Mouse (Mus musculus) hindbrain, embryonic 14.5 days (tissue): ENCODE data around the gene Gm11032. TPM values are rescaled to one million over a fixed set of nuclear protein-coding genes. Genes with fewer than 3 reads are reported as not detected.

Experiments used
- ATAC-seq: fragments of 200-750 bp; cut with Nextera tagmentation; 2 replicates; pipeline ENCODE4 v1.8.0; 2017; ENCODE audit warnings: moderate number of reproducible peaks, mild to moderate bottlenecking, moderate TSS enrichment, moderate library complexity; ENCODE audit not compliant: low FRiP score
- DNase-seq: peaks from one replicate; pipeline ENCODE4 v3.0.0-alpha.2; 2015; ENCODE audit warnings: low spot score
- H3K27ac ChIP-seq: fragments of 300-500 bp; sonication (generic); 2 replicates; pipeline ENCODE4 v1.5.1; 2014; ENCODE audit warnings: mild to moderate bottlenecking, moderate library complexity
- H3K27me3 ChIP-seq: fragments of 300-500 bp; sonication (generic); 2 replicates; pipeline ENCODE4 v1.6.1; 2014; ENCODE audit warnings: mild to moderate bottlenecking, low read length, mixed read lengths; ENCODE audit not compliant: control insufficient read depth, insufficient read depth
- H3K36me3 ChIP-seq: fragments of 300-500 bp; sonication (generic); replicated peaks from 2 replicates; pipeline ENCODE4 v1.6.1; 2014; ENCODE audit not compliant: control insufficient read depth, insufficient read depth
- H3K4me1 ChIP-seq: fragments of 300-500 bp; sonication (generic); replicated peaks from 2 replicates; pipeline ENCODE4 v1.6.1; 2014; ENCODE audit warnings: antibody characterized with exemption, low read length, mixed read lengths; ENCODE audit not compliant: control insufficient read depth, insufficient read depth
- H3K4me2 ChIP-seq: fragments of 300-500 bp; sonication (generic); replicated peaks from 2 replicates; pipeline ENCODE4 v1.6.1; 2014; ENCODE audit warnings: mild to moderate bottlenecking, moderate library complexity
- H3K4me3 ChIP-seq: fragments of 300-500 bp; sonication (generic); replicated peaks from 2 replicates; pipeline ENCODE4 v1.5.1; 2014; ENCODE audit warnings: mild to moderate bottlenecking, low read length
- H3K9ac ChIP-seq: fragments of 300-500 bp; sonication (generic); 2 replicates; pipeline ENCODE4 v1.6.1; 2014
- H3K9me3 ChIP-seq: fragments of 300-500 bp; sonication (generic); 2 replicates; pipeline ENCODE4 v1.6.1; 2016; ENCODE audit warnings: low read length; ENCODE audit not compliant: control insufficient read depth
- WGBS: fragments of 180-500 bp; shearing (Covaris S2); extraction: QIAGEN DNeasy Blood & Tissue Kit; methylation state at CpG from one replicate; pipeline ENCODE4 v1.1.7; 2014; 5-methylcytosine and 5-hydroxymethylcytosine counted together
- polyA plus RNA-seq: library from polyadenylated mRNA; unstranded; fragments of >200 nt; fragmentation: Nextera tagmentation; extraction: Ambion mirVana; gene quantifications from 2 replicates; pipeline ENCODE4 v1.2.1, GENCODE M21; 2014

Gm11032 gene
- polyA plus RNA-seq, 1 experiment from 2014 or later = not detected

DNA sequence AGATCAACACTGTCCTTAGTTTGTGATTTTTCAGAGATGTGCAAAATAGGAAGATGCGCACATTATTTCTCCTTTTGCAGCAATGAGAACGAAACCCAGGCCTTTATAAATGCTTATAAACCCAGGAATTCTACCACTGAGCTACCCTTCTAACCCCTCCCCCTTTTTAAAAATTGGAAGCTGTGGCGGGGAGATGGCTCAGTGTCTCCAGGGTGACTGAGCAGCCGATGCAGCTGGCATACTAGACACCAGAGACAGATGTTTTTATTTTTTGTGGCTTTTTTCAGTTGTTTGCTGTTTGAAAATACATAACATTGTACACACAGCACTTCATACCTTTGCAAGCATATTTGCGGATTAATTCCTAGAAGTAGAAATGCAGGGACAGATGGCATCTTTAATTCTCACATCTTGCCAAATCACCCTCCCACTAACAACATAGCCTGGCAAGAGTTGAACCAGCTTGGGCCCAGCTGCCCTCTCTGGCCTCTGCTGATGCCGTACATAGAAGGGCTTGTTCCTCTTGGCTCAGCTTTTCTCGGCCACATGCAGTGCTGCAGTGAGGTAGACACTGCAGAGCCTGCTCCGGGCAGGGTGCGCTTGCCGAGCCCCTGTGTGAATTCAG is 42.1 kb downstream of the Gm11032 start:
- WGBS = 72% methylated on average over 10 of the region's 10 CpGs
- Histone ChIP-seq H3K27me3 (no peaks in the 10 kb centered on the region), H3K4me3 (no peak overlapping the region), H3K9ac (no peak overlapping the region), H3K4me1 (no peaks in the 10 kb centered on the region), H3K36me3 (peaks cover 55% of the 10 kb centered on the region), H3K9me3 (no peaks in the 10 kb centered on the region), H3K4me2 (no peak overlapping the region), H3K27ac (no peak overlapping the region)
- ATAC-seq (peak; percentile 37; the same call in 1 of the 2 replicates), DNase-seq (peak; percentile 25)

GRCm38 (mm10) chr11:4662496-4662878 is 42.6 kb downstream of the Gm11032 start:
- DNase-seq (no peak), ATAC-seq (no peak)
- no peak overlapping the region for H3K4me2 ChIP-seq
- no peak overlapping the region for H3K4me3 ChIP-seq
- H3K27me3 ChIP-seq = no peaks in the 10 kb centered on the region
- H3K9me3 ChIP-seq = no peaks in the 10 kb centered on the region
- WGBS = 87% methylated on average over 11 of the region's 11 CpGs
- no peaks in the 10 kb centered on the region for H3K4me1 ChIP-seq
- no peak overlapping the region for H3K9ac ChIP-seq
- H3K36me3 ChIP-seq = peaks cover 50% of the 10 kb centered on the region
- H3K27ac ChIP-seq = no peak overlapping the region

Other genes with a start within 250 kb of the Gm11032 start
- 0.24 TPM in 1 of 2 replicates, not detected in the other for gene Hormad2, start 179.0 kb upstream of the Gm11032 start, polyA plus RNA-seq
- 39.9 and 43.0 TPM in 2 replicates for gene Mtmr3, start 25.2 kb upstream of the Gm11032 start, polyA plus RNA-seq
- 19.5 and 20.2 TPM in 2 replicates for gene Ascc2, start 17.7 kb downstream of the Gm11032 start, polyA plus RNA-seq
- 603 and 721 TPM in 2 replicates for gene Uqcr10, start 84.3 kb downstream of the Gm11032 start, polyA plus RNA-seq
- 57.3 and 58.3 TPM in 2 replicates for gene Zmat5, start 84.6 kb downstream of the Gm11032 start, polyA plus RNA-seq
- gene Cabp7, start 126.7 kb downstream of the Gm11032 start, polyA plus RNA-seq = 2.2 and 2.5 TPM in 2 replicates
- 63.9 and 65.5 TPM in 2 replicates for gene Nf2, start 229.5 kb downstream of the Gm11032 start, polyA plus RNA-seq